Mouse (Mus musculus): ENCODE measurements around the gene Mlf1.

Mlf1 gene

GRCm38 (mm10) chr3:67447143-67447542, 73.2 kb downstream of the Mlf1 start:
- no peak for DNase-seq (ENCODE audit: low read depth)
